Mouse (Mus musculus) limb, embryonic 15.5 days (tissue): ENCODE results near the gene Amigo3. TPM values are rescaled to one million over a fixed set of nuclear protein-coding genes. Genes with fewer than 3 reads are reported as not detected.

Experiments used
- ATAC-seq: fragments of 200-750 bp; cut with Nextera tagmentation; 2 replicates; pipeline ENCODE4 v1.8.0; 2017; ENCODE audit warnings: low read depth, moderate TSS enrichment; ENCODE audit not compliant: insufficient number of reproducible peaks, low FRiP score, low TSS enrichment
- H3K27ac ChIP-seq: fragments of 300-500 bp; sonication (generic); 2 replicates; pipeline ENCODE4 v1.5.1; 2015; ENCODE audit warnings: moderate library complexity, mild to moderate bottlenecking, inconsistent platforms
- H3K27me3 ChIP-seq: fragments of 300-500 bp; sonication (generic); 2 replicates; pipeline ENCODE4 v1.6.1; 2015; ENCODE audit warnings: inconsistent platforms
- H3K36me3 ChIP-seq: fragments of 300-500 bp; sonication (generic); 2 replicates; pipeline ENCODE4 v1.6.1; 2015; ENCODE audit warnings: inconsistent platforms
- H3K4me1 ChIP-seq: fragments of 300-500 bp; sonication (generic); 2 replicates; pipeline ENCODE4 v1.6.1; 2015; ENCODE audit warnings: inconsistent platforms
- H3K4me2 ChIP-seq: fragments of 300-500 bp; sonication (generic); 2 replicates; pipeline ENCODE4 v1.6.1; 2015; ENCODE audit warnings: mild to moderate bottlenecking, inconsistent platforms
- H3K4me3 ChIP-seq: fragments of 300-500 bp; sonication (generic); 2 replicates; pipeline ENCODE4 v1.5.1; 2015; ENCODE audit warnings: mild to moderate bottlenecking, inconsistent platforms
- H3K9ac ChIP-seq: fragments of 300-500 bp; sonication (generic); 2 replicates; pipeline ENCODE4 v1.6.1; 2015; ENCODE audit warnings: inconsistent platforms
- H3K9me3 ChIP-seq: fragments of 300-500 bp; sonication (generic); 2 replicates; pipeline ENCODE4 v1.6.1; 2016; ENCODE audit warnings: inconsistent platforms
- WGBS: fragments of 180-500 bp; shearing (Covaris S2); methylation state at CpG from one replicate; pipeline ENCODE4 v1.1.7; 2015; 5-methylcytosine and 5-hydroxymethylcytosine counted together
- polyA plus RNA-seq: library from polyadenylated mRNA; unstranded; fragments of >200 nt; fragmentation: Nextera tagmentation; extraction: Ambion mirVana; gene quantifications from 2 replicates; pipeline ENCODE4 v1.2.1, GENCODE M21; 2015

Gene Amigo3
- polyA plus RNA-seq, 1 experiment from 2014 or later, result 4.4 TPM

- H3K9ac ChIP-seq, result no peak overlapping the region
- no peaks in the 10 kb centered on the region for H3K27me3 ChIP-seq
- no peak overlapping the region for H3K27ac ChIP-seq
- H3K4me2 ChIP-seq, result no peak overlapping the region
- peaks cover 18% of the 10 kb centered on the region for H3K4me1 ChIP-seq
- no peaks in the 10 kb centered on the region for H3K9me3 ChIP-seq
- H3K4me3 ChIP-seq, result no peak overlapping the region
- ATAC-seq, result no peak
- 95% methylated on average over 8 of the region's 8 CpGs for WGBS
- peaks cover 67% of the 10 kb centered on the region for H3K36me3 ChIP-seq
Observed at GRCm38 (mm10) chr9:108044751-108045492, 8.0 kb upstream of the Amigo3 start.

- H3K4me2 ChIP-seq, result no peak overlapping the region
- no peak overlapping the region for H3K4me3 ChIP-seq
- ATAC-seq, result no peak
- H3K27me3 ChIP-seq, result no peaks in the 10 kb centered on the region
- H3K4me1 ChIP-seq, result peaks cover 34% of the 10 kb centered on the region
- no peak overlapping the region for H3K9ac ChIP-seq
- no peak overlapping the region for H3K27ac ChIP-seq
- no peaks in the 10 kb centered on the region for H3K9me3 ChIP-seq
- WGBS, result 84% methylated on average over 4 of the region's 4 CpGs
- peaks cover 68% of the 10 kb centered on the region for H3K36me3 ChIP-seq
Observed at GRCm38 (mm10) chr9:108046582-108046981, 6.4 kb upstream of the Amigo3 start.

GRCm38 (mm10) chr9:108047601-108048565, 5.1 kb upstream of the Amigo3 start:
- peaks cover 61% of the 10 kb centered on the region for H3K36me3 ChIP-seq
- no peaks in the 10 kb centered on the region for H3K9me3 ChIP-seq
- H3K4me2 ChIP-seq, result peak overlapping the region; percentile 75
- ATAC-seq, result no peak
- H3K4me3 ChIP-seq, result peak overlapping the region; percentile 79
- WGBS, result 45% methylated on average over 17 of the region's 17 CpGs
- H3K27ac ChIP-seq, result peak overlapping the region; percentile 85
- H3K9ac ChIP-seq, result 0 out of 2 replicates have a peak overlapping the region, but pooled peaks have one; percentile 35
- H3K27me3 ChIP-seq, result no peaks in the 10 kb centered on the region
- H3K4me1 ChIP-seq, result peaks cover 47% of the 10 kb centered on the region

DNA sequence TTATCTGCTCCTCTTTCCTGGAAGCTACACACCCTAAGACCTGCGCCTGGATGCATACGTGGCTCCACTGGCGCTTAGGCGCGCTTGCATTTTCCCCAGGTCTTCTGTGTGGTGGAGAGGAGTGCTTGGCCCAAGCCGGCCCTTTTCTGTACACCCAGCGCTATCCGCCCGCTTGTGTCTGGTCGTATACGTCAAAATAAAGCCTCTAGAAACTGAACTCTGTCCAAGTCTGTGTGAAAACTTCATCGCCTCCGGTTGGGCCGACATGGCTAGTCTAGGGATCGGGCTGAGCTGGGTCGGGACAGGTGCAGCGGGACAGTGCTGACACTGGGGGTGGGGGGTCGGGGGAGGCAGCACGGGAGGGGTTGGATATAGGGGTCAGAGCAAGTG, 4.4 kb upstream of the Amigo3 start:
- Histone ChIP-seq H3K27ac (peak overlapping the region; percentile 85), H3K27me3 (no peaks in the 10 kb centered on the region), H3K36me3 (peaks cover 57% of the 10 kb centered on the region), H3K9ac (peak overlapping the region; percentile 35; the same call in 1 of the 2 replicates), H3K4me3 (peak overlapping the region; percentile 79), H3K4me1 (peaks cover 53% of the 10 kb centered on the region), H3K9me3 (no peaks in the 10 kb centered on the region), H3K4me2 (peak overlapping the region; percentile 75)
- no peak; the same call in 1 of the 2 replicates for ATAC-seq
- WGBS, result under 1% methylated on average over 19 of the region's 19 CpGs

- peak; percentile 92 for ATAC-seq
- H3K4me2 ChIP-seq, result peak within 1 kb of the TSS; percentile 75
- H3K36me3 ChIP-seq, result peaks cover 60% of the 10 kb centered on the region
- H3K4me1 ChIP-seq, result peaks cover 57% of the 10 kb centered on the region
- H3K4me3 ChIP-seq, result peak within 1 kb of the TSS; percentile 79
- WGBS, result under 1% methylated on average over 36 of the region's 39 CpGs
- H3K27ac ChIP-seq, result peak within 1 kb of the TSS; percentile 85
- H3K27me3 ChIP-seq, result no peaks in the 10 kb centered on the region
- peak within 1 kb of the TSS; percentile 62 for H3K9ac ChIP-seq
- no peaks in the 10 kb centered on the region for H3K9me3 ChIP-seq
Observed at GRCm38 (mm10) chr9:108049016-108049455, 3.9 kb upstream of the Amigo3 start, which contains the start of gene Gmppb. Gene Gmppb, plus strand, starts transcription at chr9:108049242.

DNA sequence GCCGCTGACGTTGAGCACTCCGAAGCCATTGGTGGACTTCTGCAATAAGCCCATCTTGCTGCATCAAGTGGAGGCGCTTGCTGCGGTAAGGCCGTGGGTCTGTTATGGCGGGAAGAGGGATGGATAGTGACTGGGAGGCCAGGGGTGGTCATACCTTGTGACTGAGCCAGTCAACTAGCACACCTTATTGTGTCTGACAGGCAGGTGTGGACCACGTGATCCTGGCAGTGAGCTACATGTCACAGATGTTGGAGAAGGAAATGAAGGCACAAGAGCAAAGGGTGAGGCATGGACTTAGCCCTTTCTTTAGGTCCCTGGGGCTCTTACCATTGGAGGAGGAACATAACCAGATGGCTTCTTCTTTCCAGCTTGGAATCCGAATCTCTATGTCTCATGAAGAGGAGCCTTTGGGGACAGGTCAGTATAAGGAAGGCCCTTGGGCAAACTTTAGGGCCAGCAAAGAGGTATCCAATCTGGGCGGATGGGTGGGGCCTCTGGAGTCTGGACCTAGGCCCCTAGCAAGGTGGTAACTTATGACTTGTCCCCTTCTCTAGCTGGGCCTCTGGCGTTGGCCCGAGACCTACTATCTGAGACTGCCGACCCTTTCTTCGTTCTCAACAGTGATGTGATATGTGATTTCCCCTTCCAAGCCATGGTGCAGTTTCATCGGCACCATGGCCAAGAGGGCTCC, 3.3 kb upstream of the Amigo3 start:
- Histone ChIP-seq H3K4me2 (peak overlapping the region; percentile 75), H3K4me1 (peaks cover 57% of the 10 kb centered on the region), H3K27ac (peak overlapping the region; percentile 83), H3K27me3 (no peaks in the 10 kb centered on the region), H3K9me3 (no peaks in the 10 kb centered on the region), H3K9ac (peak overlapping the region; percentile 62), H3K4me3 (peak overlapping the region; percentile 79), H3K36me3 (peaks cover 63% of the 10 kb centered on the region)
- 39% methylated on average over 15 of the region's 15 CpGs for WGBS
- no peak for ATAC-seq

DNA sequence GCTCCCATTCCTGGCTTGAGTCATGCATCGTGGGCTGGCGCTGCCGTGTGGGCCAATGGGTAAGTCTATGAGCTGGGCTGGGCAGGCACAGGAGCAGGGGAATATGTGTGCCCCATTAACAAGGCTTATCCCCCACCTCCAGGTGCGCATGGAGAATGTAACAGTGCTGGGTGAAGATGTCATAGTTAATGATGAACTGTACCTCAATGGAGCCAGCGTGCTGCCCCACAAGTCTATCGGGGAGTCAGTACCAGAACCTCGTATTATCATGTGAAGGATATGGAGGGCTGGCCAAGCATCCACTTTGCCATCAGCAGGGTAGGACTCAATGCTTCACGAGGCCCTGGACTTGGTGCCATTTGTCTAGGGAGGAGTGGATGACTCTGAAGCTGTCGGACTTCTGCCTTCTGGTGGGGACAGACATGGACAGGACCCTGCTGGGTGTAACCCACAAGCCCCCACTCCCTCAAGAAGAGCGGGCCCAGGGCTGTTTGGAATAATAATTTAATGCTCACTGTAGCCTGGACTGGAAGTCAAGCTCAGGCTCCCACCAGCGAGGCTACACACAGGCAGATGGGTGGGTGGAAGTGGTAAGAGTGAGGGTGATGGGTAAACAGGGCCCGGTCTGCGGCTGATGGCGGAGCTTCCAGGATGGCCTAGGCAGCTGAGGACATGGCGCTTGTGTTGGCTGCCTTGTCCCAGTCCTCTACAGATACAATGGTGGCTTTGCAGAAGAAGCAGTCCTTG, 1.6 kb upstream of the Amigo3 start:
- no peak for ATAC-seq
- peaks cover 63% of the 10 kb centered on the region for H3K36me3 ChIP-seq

GRCm38 (mm10) chr9:108051931-108052220, 1.1 kb upstream of the Amigo3 start:
- peaks cover 57% of the 10 kb centered on the region for H3K4me1 ChIP-seq
- no peak overlapping the region for H3K4me3 ChIP-seq
- no peaks in the 10 kb centered on the region for H3K9me3 ChIP-seq
- no peak overlapping the region for H3K4me2 ChIP-seq
- peak overlapping the region; percentile 61; the same call in 1 of the 2 replicates for H3K27ac ChIP-seq
- H3K27me3 ChIP-seq, result no peaks in the 10 kb centered on the region
- H3K9ac ChIP-seq, result no peak overlapping the region
- peaks cover 63% of the 10 kb centered on the region for H3K36me3 ChIP-seq
- 80% methylated on average over 4 of the region's 4 CpGs for WGBS
- ATAC-seq, result no peak

More for the DNA sequence above, 1.6 kb upstream of the Amigo3 start:
- H3K9ac ChIP-seq, result no peak overlapping the region
- peaks cover 57% of the 10 kb centered on the region for H3K4me1 ChIP-seq
- 92% methylated on average over 15 of the region's 15 CpGs for WGBS
- H3K9me3 ChIP-seq, result no peaks in the 10 kb centered on the region
- 0 out of 2 replicates have a peak overlapping the region, but pooled peaks have one; percentile 61 for H3K27ac ChIP-seq
- H3K4me3 ChIP-seq, result no peak overlapping the region
- no peaks in the 10 kb centered on the region for H3K27me3 ChIP-seq
- H3K4me2 ChIP-seq, result no peak overlapping the region

DNA sequence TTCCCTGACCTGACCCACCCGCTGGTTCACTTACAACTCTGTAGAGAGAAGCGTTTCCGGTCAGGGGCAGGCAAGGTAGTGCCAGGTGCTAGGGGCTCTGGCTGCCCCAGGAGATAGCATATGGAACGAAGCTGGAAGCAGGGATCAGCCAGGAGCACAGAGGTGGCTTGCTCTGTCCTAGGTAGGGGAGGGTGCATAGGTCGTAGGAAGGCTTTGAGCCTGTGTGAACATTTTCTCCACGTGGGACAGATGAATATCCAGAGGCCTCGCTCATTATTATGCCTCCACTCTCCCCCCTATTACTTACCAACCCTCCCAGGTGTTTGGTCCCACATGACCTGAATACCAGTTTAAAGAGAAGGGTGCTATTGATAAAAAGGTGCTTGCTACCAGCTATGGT, 548 bp upstream of the Amigo3 start:
- Histone ChIP-seq H3K9me3 (no peaks in the 10 kb centered on the region), H3K27me3 (no peaks in the 10 kb centered on the region), H3K27ac (peak overlapping the region; percentile 61), H3K4me3 (no peak overlapping the region), H3K4me2 (no peak overlapping the region), H3K9ac (no peak overlapping the region), H3K36me3 (peaks cover 63% of the 10 kb centered on the region), H3K4me1 (peaks cover 57% of the 10 kb centered on the region)
- WGBS, result 67% methylated on average over 7 of the region's 7 CpGs
- no peak for ATAC-seq

DNA sequence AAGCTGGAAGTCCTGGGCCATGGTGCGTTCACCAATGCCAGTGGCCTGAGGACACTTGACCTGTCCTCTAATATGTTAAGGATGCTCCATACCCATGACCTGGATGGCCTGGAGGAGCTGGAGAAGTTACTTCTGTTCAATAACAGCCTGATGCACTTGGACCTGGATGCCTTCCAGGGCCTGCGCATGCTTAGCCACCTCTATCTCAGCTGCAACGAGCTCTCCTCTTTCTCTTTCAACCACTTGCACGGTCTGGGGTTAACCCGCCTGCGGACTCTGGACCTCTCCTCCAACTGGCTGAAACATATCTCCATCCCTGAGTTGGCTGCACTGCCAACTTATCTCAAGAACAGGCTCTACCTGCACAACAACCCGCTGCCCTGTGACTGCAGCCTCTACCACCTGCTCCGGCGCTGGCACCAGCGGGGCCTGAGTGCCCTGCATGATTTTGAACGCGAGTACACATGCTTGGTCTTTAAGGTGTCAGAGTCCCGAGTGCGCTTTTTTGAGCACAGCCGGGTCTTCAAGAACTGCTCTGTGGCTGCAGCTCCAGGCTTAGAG, 786 bp downstream of the Amigo3 start:
- H3K4me1 ChIP-seq, result peaks cover 45% of the 10 kb centered on the region
- WGBS, result 90% methylated on average over 15 of the region's 15 CpGs
- H3K4me3 ChIP-seq, result peak overlapping the region; percentile 23
- peak overlapping the region; percentile 72 for H3K27ac ChIP-seq
- no peak overlapping the region for H3K9ac ChIP-seq
- peaks cover 74% of the 10 kb centered on the region for H3K36me3 ChIP-seq
- H3K9me3 ChIP-seq, result no peaks in the 10 kb centered on the region
- H3K27me3 ChIP-seq, result no peaks in the 10 kb centered on the region
- peak overlapping the region; percentile 43; the same call in 1 of the 2 replicates for H3K4me2 ChIP-seq
- no peak for ATAC-seq
